ENCODE assay signal across 24 mouse cellular contexts in the genomic region with DNA sequence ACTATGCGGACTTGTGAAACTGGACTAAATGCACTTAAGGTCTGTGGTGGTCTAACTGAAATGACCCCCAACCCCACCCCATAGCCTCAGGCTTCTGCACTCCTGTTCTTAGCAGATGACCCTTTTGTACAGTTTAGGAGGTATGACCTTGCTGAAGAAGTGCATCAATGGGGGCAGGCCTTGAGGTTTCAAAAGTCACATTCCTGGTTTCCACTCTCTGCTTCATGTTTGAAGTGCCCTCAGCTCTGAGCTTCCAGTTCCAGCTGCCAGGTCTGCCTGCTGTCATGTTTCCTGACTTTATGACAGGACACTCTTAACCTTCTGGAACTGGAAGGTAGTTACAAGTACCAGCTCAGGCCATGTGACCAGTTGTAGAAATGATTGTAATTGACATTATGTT. TPM values are rescaled to one million over a fixed set of nuclear protein-coding genes. Genes with fewer than 3 reads are reported as not detected.
A peak's percentile ranks its signal among the peaks of the same experiment; 100 is the strongest.
DNase-seq lines count a peak whose midpoint lies in the region; ATAC-seq and TF ChIP-seq lines count a peak whose summit lies in the region.
"Had no signal": no experiment of that assay in that cellular context is flagged by ENCODE, and none has a peak within 500 bp of the region (broad histone marks: within the 10 kb centered on the region; RNA-seq: fewer than 3 reads in every experiment).

No protein-coding gene starts in this region.

- no peak overlapping the region for H3K4me3 ChIP-seq in heart, adult 2 months
- no peak overlapping the region for H3K4me3 ChIP-seq in hindbrain, embryonic 13.5 days
- no peak overlapping the region for H3K4me3 ChIP-seq in hindbrain, postnatal 0 days (ENCODE audit: low read length)
- H3K4me3 ChIP-seq in midbrain, embryonic 11.5 days (ENCODE audit: low read depth, low read length), result no peak overlapping the region
- H3K4me3 ChIP-seq in midbrain, embryonic 16.5 days (ENCODE audit: low read depth, low read length), result no peak overlapping the region
- H3K4me3 ChIP-seq: layer of hippocampus, adult 2 months; limb, embryonic 13.5 days; midbrain, embryonic 12.5 days; neural tube, embryonic 12.5 days had no signal

- peak overlapping the region; percentile 59 for H3K27ac ChIP-seq in heart, adult 2 months
- no peak overlapping the region for H3K27ac ChIP-seq in hindbrain, embryonic 13.5 days
- H3K27ac ChIP-seq in hindbrain, postnatal 0 days, result no peak overlapping the region
- no peak overlapping the region for H3K27ac ChIP-seq in midbrain, embryonic 11.5 days (ENCODE audit: low read depth, low read length)
- no peak overlapping the region for H3K27ac ChIP-seq in midbrain, embryonic 16.5 days (ENCODE audit: low read length)
- H3K27ac ChIP-seq: hindbrain, embryonic 14.5 days; layer of hippocampus, adult 2 months; limb, embryonic 13.5 days; midbrain, embryonic 12.5 days; neural tube, embryonic 12.5 days had no signal

- 76% methylated on average over 1 of the region's 1 CpGs for whole genome bisulfite sequencing in heart, adult 2 months
- 97% methylated on average over 1 of the region's 1 CpGs for WGBS in hindbrain, embryonic 13.5 days
- 94% methylated on average over 1 of the region's 1 CpGs for WGBS in hindbrain, postnatal 0 days
- WGBS in midbrain, embryonic 11.5 days, result 100% methylated on average over 1 of the region's 1 CpGs
- 97% methylated on average over 1 of the region's 1 CpGs for WGBS in midbrain, embryonic 16.5 days

- no peak for TF ChIP-seq POLR2A in heart, adult 2 months (IDR thresholded peaks at IDR 0.05; ENCODE audit: insufficient read depth, low read depth, low read length)

- TF ChIP-seq CTCF in heart, adult 2 months (IDR thresholded peaks at IDR 0.05), result no peak
- no peak for TF ChIP-seq CTCF in hindbrain, postnatal 0 days (IDR thresholded peaks at IDR 0.05; ENCODE audit: low read depth)

- H3K4me2 ChIP-seq in hindbrain, embryonic 13.5 days, result no peak overlapping the region
- no peak overlapping the region for H3K4me2 ChIP-seq in hindbrain, postnatal 0 days (ENCODE audit: low read depth, low read length)
- H3K4me2 ChIP-seq in midbrain, embryonic 11.5 days, result no peak overlapping the region
- H3K4me2 ChIP-seq in midbrain, embryonic 16.5 days (ENCODE audit: low read length), result no peak overlapping the region
- H3K4me2 ChIP-seq: hindbrain, embryonic 14.5 days; limb, embryonic 13.5 days; midbrain, embryonic 12.5 days; neural tube, embryonic 12.5 days had no signal

- H3K9ac ChIP-seq in heart, adult 2 months (ENCODE audit: low read depth, low read length), result no peak overlapping the region
- 0 out of 2 replicates have a peak overlapping the region, but pooled peaks have one; percentile 39 for H3K9ac ChIP-seq in hindbrain, embryonic 13.5 days
- no peak overlapping the region for H3K9ac ChIP-seq in hindbrain, postnatal 0 days (replicated peaks; ENCODE audit: low read length)
- no peak overlapping the region for H3K9ac ChIP-seq in midbrain, embryonic 11.5 days (ENCODE audit: low read length)
- no peak overlapping the region for H3K9ac ChIP-seq in midbrain, embryonic 16.5 days (ENCODE audit: low read depth, low read length)
- H3K9ac ChIP-seq: hindbrain, embryonic 14.5 days; limb, embryonic 13.5 days; midbrain, embryonic 12.5 days; neural tube, embryonic 12.5 days had no signal

- H3K79me2 ChIP-seq in heart, adult 2 months (replicated peaks; ENCODE audit: control insufficient read depth, insufficient read depth, low read length), result peaks cover 8% of the 10 kb centered on the region

- intact Hi-C loops in heart, adult 2 months (cut with DNase I), result no loop called here
- intact Hi-C loops in heart, postnatal 36 days (cut with DNase I), result no loop called here

- H3K27me3 ChIP-seq in heart, adult 2 months (ENCODE audit: control insufficient read depth, insufficient read depth, low read length), result no peaks in the 10 kb centered on the region
- no peaks in the 10 kb centered on the region for H3K27me3 ChIP-seq in hindbrain, embryonic 13.5 days
- H3K27me3 ChIP-seq in hindbrain, postnatal 0 days (ENCODE audit: insufficient read depth, low read length), result no peaks in the 10 kb centered on the region
- H3K27me3 ChIP-seq in midbrain, embryonic 11.5 days (ENCODE audit: control insufficient read depth, insufficient read depth, low read length), result no peaks in the 10 kb centered on the region
- no peaks in the 10 kb centered on the region for H3K27me3 ChIP-seq in midbrain, embryonic 16.5 days (ENCODE audit: control insufficient read depth, insufficient read depth, low read depth, low read length)
- H3K27me3 ChIP-seq: limb, embryonic 13.5 days; midbrain, embryonic 12.5 days; neural tube, embryonic 12.5 days had no signal

- no peak for DNase-seq in heart, adult 2 months
- DNase-seq in heart, postnatal 36 days, result no peak
- no peak for DNase-seq in hindbrain, postnatal 0 days (ENCODE audit: low spot score)
- DNase-seq in midbrain, embryonic 11.5 days (ENCODE audit: low spot score, missing footprints), result peak; percentile 76
- DNase-seq in kidney, postnatal 25 days, result no peak
- DNase-seq: adrenal gland, adult 8-10 months; B cell, adult 2 months; cerebellum, adult 11 months; cerebellum, postnatal 25 days; embryo, embryonic 11 days; kidney, adult 18-20 months; kidney, postnatal 10 days; layer of hippocampus, postnatal 36 days; lung, adult 2 months; right cerebral cortex, postnatal 4 days; thymus, adult 2 months had no signal

- H3K4me1 ChIP-seq in heart, adult 2 months (ENCODE audit: control insufficient read depth, insufficient read depth, low read length), result peaks cover 10% of the 10 kb centered on the region
- peaks cover 15% of the 10 kb centered on the region for H3K4me1 ChIP-seq in hindbrain, embryonic 13.5 days (replicated peaks)
- no peaks in the 10 kb centered on the region for H3K4me1 ChIP-seq in hindbrain, postnatal 0 days (ENCODE audit: insufficient read depth, low read length)
- no peaks in the 10 kb centered on the region for H3K4me1 ChIP-seq in midbrain, embryonic 11.5 days (ENCODE audit: control insufficient read depth, insufficient read depth, low read length)
- no peaks in the 10 kb centered on the region; the same call in 1 of the 2 replicates for H3K4me1 ChIP-seq in midbrain, embryonic 16.5 days (ENCODE audit: control insufficient read depth, insufficient read depth, low read length)

- ATAC-seq in hindbrain, embryonic 13.5 days (ENCODE audit: low FRiP score), result no peak
- no peak for ATAC-seq in hindbrain, postnatal 0 days
- ATAC-seq in midbrain, embryonic 11.5 days (ENCODE audit: low FRiP score), result no peak
- no peak for ATAC-seq in midbrain, embryonic 16.5 days
- ATAC-seq: forebrain, embryonic 16.5 days had no signal

- TF ChIP-seq EP300 in heart, adult 2 months (IDR thresholded peaks at IDR 0.05; ENCODE audit: insufficient read depth, low read depth, low read length), result no peak

- H3K36me3 ChIP-seq in heart, adult 2 months (ENCODE audit: control insufficient read depth, insufficient read depth, low read length), result peaks cover 12% of the 10 kb centered on the region
- no peaks in the 10 kb centered on the region for H3K36me3 ChIP-seq in hindbrain, embryonic 13.5 days
- no peaks in the 10 kb centered on the region for H3K36me3 ChIP-seq in hindbrain, postnatal 0 days (ENCODE audit: insufficient read depth, low read length)
- no peaks in the 10 kb centered on the region for H3K36me3 ChIP-seq in midbrain, embryonic 11.5 days (ENCODE audit: control insufficient read depth, insufficient read depth, low read length)
- no peaks in the 10 kb centered on the region for H3K36me3 ChIP-seq in midbrain, embryonic 16.5 days (ENCODE audit: control insufficient read depth, insufficient read depth, low read length)
- H3K36me3 ChIP-seq: midbrain, embryonic 12.5 days; neural tube, embryonic 12.5 days had no signal

- no peaks in the 10 kb centered on the region for H3K9me3 ChIP-seq in hindbrain, embryonic 13.5 days
- H3K9me3 ChIP-seq in hindbrain, postnatal 0 days (ENCODE audit: low read length), result no peaks in the 10 kb centered on the region
- H3K9me3 ChIP-seq in midbrain, embryonic 11.5 days (ENCODE audit: control insufficient read depth, low read length), result no peaks in the 10 kb centered on the region
- no peaks in the 10 kb centered on the region for H3K9me3 ChIP-seq in midbrain, embryonic 16.5 days (replicated peaks; ENCODE audit: control insufficient read depth, low read length, poor library complexity, severe bottlenecking)
- H3K9me3 ChIP-seq: limb, embryonic 13.5 days; midbrain, embryonic 12.5 days; neural tube, embryonic 12.5 days had no signal

RNA-seq across cellular contexts. Expression of a gene that starts 21.6 kb away (rescaled TPM):
- total RNA-seq in heart, adult 2 months (2021), result 10 to 100 TPM; 14.2 to 17.0 TPM
- polyA plus RNA-seq in heart, adult 2 months (2012; rRNA removed), result 13.4 and 26.0 TPM in 2 replicates
- 10 to 100 TPM; 16.2 to 17.7 TPM for total RNA-seq in heart, postnatal 36 days (2021)
- 18.6 and 20.5 TPM in 2 replicates for polyA plus RNA-seq in hindbrain, embryonic 13.5 days (2015; fragmentation: Nextera tagmentation; extraction: Ambion mirVana)
- 18.9 and 19.3 TPM in 2 replicates for total RNA-seq in hindbrain, postnatal 0 days (2014; rRNA removed)
- polyA plus RNA-seq in hindbrain, postnatal 0 days (2015; fragmentation: Nextera tagmentation; extraction: Ambion mirVana), result 19.1 and 19.4 TPM in 2 replicates
- polyA plus RNA-seq in midbrain, embryonic 11.5 days (2014; fragmentation: Nextera tagmentation; extraction: Ambion mirVana), result 27.1 and 28.5 TPM in 2 replicates
- 19.7 and 20.2 TPM in 2 replicates for polyA plus RNA-seq in midbrain, embryonic 16.5 days (2015; fragmentation: Nextera tagmentation; extraction: Ambion mirVana)
